Mouse (Mus musculus): ENCODE measurements around the gene Slc25a51. TPM values are rescaled to one million over a fixed set of nuclear protein-coding genes. Genes with fewer than 3 reads are reported as not detected.

Gene Slc25a51
- 20.7 and 26.1 TPM in 2 replicates for polyA plus RNA-seq (2012)

- TF ChIP-seq GATA1 (IDR thresholded peaks at IDR 0.05; ENCODE audit: low read length) = no peak
Measured at GRCm38 (mm10) chr4:45408427-45409132, at the start of gene Slc25a51. Slc25a51 (minus strand) TSS chr4:45408766.

GRCm38 (mm10) chr4:45457543-45457942 is 49.0 kb upstream of the Slc25a51 start:
- no peak for TF ChIP-seq GATA1 (IDR thresholded peaks at IDR 0.05; ENCODE audit: low read length)

- no peak for TF ChIP-seq GATA1 (IDR thresholded peaks at IDR 0.05; ENCODE audit: low read length)
Measured at GRCm38 (mm10) chr4:45455001-45455400, 46.4 kb upstream of the Slc25a51 start.

GRCm38 (mm10) chr4:45453271-45453851 is 44.8 kb upstream of the Slc25a51 start:
- no peak for TF ChIP-seq GATA1 (IDR thresholded peaks at IDR 0.05; ENCODE audit: low read length)

- no peak for TF ChIP-seq GATA1 (IDR thresholded peaks at IDR 0.05; ENCODE audit: low read length)
Measured at GRCm38 (mm10) chr4:45452569-45453111, 44.1 kb upstream of the Slc25a51 start.

- TF ChIP-seq GATA1 (IDR thresholded peaks at IDR 0.05; ENCODE audit: low read length) = no peak
Measured at GRCm38 (mm10) chr4:45449012-45449411, 40.4 kb upstream of the Slc25a51 start.

- no peak for TF ChIP-seq GATA1 (IDR thresholded peaks at IDR 0.05; ENCODE audit: low read length)
Measured at GRCm38 (mm10) chr4:45448481-45448880, 39.9 kb upstream of the Slc25a51 start.

GRCm38 (mm10) chr4:45447196-45447595 is 38.6 kb upstream of the Slc25a51 start:
- no peak for TF ChIP-seq GATA1 (IDR thresholded peaks at IDR 0.05; ENCODE audit: low read length)

- TF ChIP-seq GATA1 (IDR thresholded peaks at IDR 0.05; ENCODE audit: low read length) = no peak
Measured at GRCm38 (mm10) chr4:45445235-45445634, 36.7 kb upstream of the Slc25a51 start.

GRCm38 (mm10) chr4:45444813-45445212 is 36.2 kb upstream of the Slc25a51 start:
- no peak for TF ChIP-seq GATA1 (IDR thresholded peaks at IDR 0.05; ENCODE audit: low read length)

GRCm38 (mm10) chr4:45443652-45444051 is 35.1 kb upstream of the Slc25a51 start:
- TF ChIP-seq GATA1 (IDR thresholded peaks at IDR 0.05; ENCODE audit: low read length) = no peak

- no peak for TF ChIP-seq GATA1 (IDR thresholded peaks at IDR 0.05; ENCODE audit: low read length)
Measured at GRCm38 (mm10) chr4:45442237-45442636, 33.7 kb upstream of the Slc25a51 start.

- TF ChIP-seq GATA1 (IDR thresholded peaks at IDR 0.05; ENCODE audit: low read length) = no peak
Measured at GRCm38 (mm10) chr4:45441778-45442177, 33.2 kb upstream of the Slc25a51 start.

- no peak for TF ChIP-seq GATA1 (IDR thresholded peaks at IDR 0.05; ENCODE audit: low read length)
Measured at GRCm38 (mm10) chr4:45439281-45439680, 30.7 kb upstream of the Slc25a51 start.

GRCm38 (mm10) chr4:45437010-45437409 is 28.4 kb upstream of the Slc25a51 start:
- TF ChIP-seq GATA1 (IDR thresholded peaks at IDR 0.05; ENCODE audit: low read length) = no peak

- no peak for TF ChIP-seq GATA1 (IDR thresholded peaks at IDR 0.05; ENCODE audit: low read length)
Measured at GRCm38 (mm10) chr4:45436383-45436913, 27.9 kb upstream of the Slc25a51 start.

- no peak for TF ChIP-seq GATA1 (IDR thresholded peaks at IDR 0.05; ENCODE audit: low read length)
Measured at GRCm38 (mm10) chr4:45435899-45436298, 27.3 kb upstream of the Slc25a51 start.
